Mouse (Mus musculus): ENCODE data around the gene Olfr1321. TPM values are rescaled to one million over a fixed set of nuclear protein-coding genes. Genes with fewer than 3 reads are reported as not detected.

The Olfr1321 gene
- not detected for total RNA-seq (2021)
- long read RNA-seq, experiment 1: 0 reads
- long read RNA-seq, experiment 2: 0 reads

DNA sequence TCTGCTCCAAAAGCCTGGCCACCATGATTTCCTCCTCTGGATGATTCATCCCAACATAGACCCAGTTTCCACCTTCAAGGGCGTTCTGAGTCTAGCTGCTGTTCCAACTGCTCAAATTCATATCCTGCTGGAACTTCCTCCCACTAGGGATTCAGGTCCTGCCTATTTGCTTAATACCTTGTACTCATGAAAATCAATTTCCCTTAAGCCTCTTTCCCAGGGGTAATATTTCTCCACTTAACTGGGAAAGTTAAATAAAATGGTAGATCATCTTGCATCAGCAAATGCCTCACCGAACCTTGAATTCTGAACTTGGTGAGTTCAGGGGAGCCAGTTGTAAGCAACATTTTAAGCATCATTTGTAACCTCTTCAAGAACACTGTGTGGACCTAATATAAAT, at the start of gene Olfr1321:
TSS of gene Olfr1321 (minus strand) at position 101 of the 400 bp plus-strand sequence.
- no peak for DNase-seq (ENCODE audit: low spot score)

DNA sequence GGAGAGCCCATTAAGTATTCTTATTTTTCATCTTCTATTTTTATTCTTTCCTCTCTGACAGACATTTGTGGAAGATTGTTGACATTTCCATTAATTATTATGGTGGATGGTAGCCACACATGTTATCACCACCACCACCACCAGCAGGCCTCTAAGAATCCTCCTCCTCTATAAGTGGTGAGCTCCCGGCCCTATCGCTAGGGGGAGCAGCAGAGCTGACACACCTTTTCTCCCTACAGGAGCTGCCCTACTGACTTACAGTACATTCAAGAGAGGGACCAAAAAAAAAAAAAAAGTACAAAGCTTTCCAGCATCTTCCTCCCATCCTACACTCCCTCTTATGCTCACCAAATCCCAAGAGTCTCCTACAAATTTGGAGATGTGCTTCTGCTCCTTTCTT, 36.0 kb upstream of the Olfr1321 start:
- no peak for DNase-seq (ENCODE audit: low spot score)

DNA sequence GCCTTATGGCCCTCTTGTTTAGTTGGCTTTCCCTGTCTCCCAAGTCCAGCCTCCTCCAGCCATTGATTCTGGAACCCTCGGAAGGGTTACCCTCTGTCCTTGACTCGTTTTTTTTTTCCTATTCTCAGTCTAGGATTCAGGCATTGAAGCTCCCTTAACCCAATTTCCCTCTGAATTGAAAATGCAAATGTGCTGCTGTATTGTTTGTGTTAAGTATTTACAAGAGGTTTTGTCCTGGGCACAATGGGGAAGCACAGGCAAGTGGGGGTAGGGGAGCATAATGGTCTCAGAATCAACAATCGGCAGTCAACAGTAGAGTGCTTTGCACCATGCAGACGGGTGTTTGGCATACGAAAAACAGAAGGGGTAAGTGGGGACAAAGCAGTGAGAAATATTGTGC, 10.3 kb upstream of the Olfr1321 start:
- DNase-seq (ENCODE audit: low spot score): no peak

Other genes starting within 250 kb of the Olfr1321 start
- gene Olfr1320, start 62.7 kb downstream of the Olfr1321 start, total RNA-seq (2021): not detected
- 1 to 10 TPM in 1 of 2 experiments, under 1 TPM in 1; 0.57 to 2.0 TPM for gene Igsf1, start 62.7 kb upstream of the Olfr1321 start, total RNA-seq (2021)
- gene Olfr1322, start 156.4 kb upstream of the Olfr1321 start, total RNA-seq (2021): not detected